In genomic region chr15:86503413-86503812, GRCm38 (mm10) we compare ENCODE assay signal across 21 mouse cellular contexts.
DNase-seq lines count a peak whose midpoint lies in the region; ATAC-seq and TF ChIP-seq lines count a peak whose summit lies in the region.
"Had no signal": no experiment of that assay in that cellular context is flagged by ENCODE, and none has a peak within 500 bp of the region (broad histone marks: within the 10 kb centered on the region; RNA-seq: fewer than 3 reads in every experiment).

No protein-coding gene starts in this region.

- whole genome bisulfite sequencing in hindbrain, embryonic 10.5 days: 84% methylated on average over 10 of the region's 10 CpGs
- 64% methylated on average over 10 of the region's 10 CpGs for WGBS in hindbrain, postnatal 0 days
- 86% methylated on average over 10 of the region's 10 CpGs for WGBS in midbrain, embryonic 11.5 days
- WGBS in midbrain, embryonic 16.5 days: 77% methylated on average over 10 of the region's 10 CpGs

- no peak overlapping the region for H3K9ac ChIP-seq in hindbrain, postnatal 0 days (replicated peaks; ENCODE audit: low read length)
- H3K9ac ChIP-seq in midbrain, embryonic 11.5 days (ENCODE audit: low read length): no peak overlapping the region
- H3K9ac ChIP-seq in midbrain, embryonic 16.5 days (ENCODE audit: low read depth, low read length): no peak overlapping the region
- H3K9ac ChIP-seq: embryonic facial prominence, embryonic 13.5 days; heart, embryonic 12.5 days; limb, embryonic 12.5 days; liver, embryonic 14.5 days; lung, embryonic 15.5 days; neural tube, embryonic 13.5 days had no signal

- H3K4me1 ChIP-seq in hindbrain, embryonic 10.5 days (replicated peaks): peaks cover 1% of the 10 kb centered on the region; the same call in 1 of the 2 replicates
- H3K4me1 ChIP-seq in hindbrain, postnatal 0 days (ENCODE audit: insufficient read depth, low read length): no peaks in the 10 kb centered on the region
- H3K4me1 ChIP-seq in midbrain, embryonic 11.5 days (ENCODE audit: control insufficient read depth, insufficient read depth, low read length): no peaks in the 10 kb centered on the region
- H3K4me1 ChIP-seq in midbrain, embryonic 16.5 days (ENCODE audit: control insufficient read depth, insufficient read depth, low read length): peaks cover 3% of the 10 kb centered on the region; the same call in 1 of the 2 replicates
- H3K4me1 ChIP-seq: embryonic facial prominence, embryonic 13.5 days; heart, embryonic 12.5 days; limb, embryonic 12.5 days; lung, embryonic 15.5 days had no signal

- no peak for TF ChIP-seq CTCF in hindbrain, postnatal 0 days (IDR thresholded peaks at IDR 0.05; ENCODE audit: low read depth)

- no peak overlapping the region for H3K27ac ChIP-seq in hindbrain, embryonic 10.5 days
- H3K27ac ChIP-seq in hindbrain, postnatal 0 days: no peak overlapping the region
- no peak overlapping the region for H3K27ac ChIP-seq in midbrain, embryonic 11.5 days (ENCODE audit: low read depth, low read length)
- no peak overlapping the region for H3K27ac ChIP-seq in midbrain, embryonic 16.5 days (ENCODE audit: low read length)
- H3K27ac ChIP-seq: embryonic facial prominence, embryonic 13.5 days; limb, embryonic 12.5 days; liver, embryonic 14.5 days; lung, embryonic 15.5 days; neural tube, embryonic 13.5 days had no signal

- no peak for ATAC-seq in hindbrain, postnatal 0 days
- no peak for ATAC-seq in midbrain, embryonic 11.5 days (ENCODE audit: low FRiP score)
- no peak for ATAC-seq in midbrain, embryonic 16.5 days
- ATAC-seq: forebrain, embryonic 16.5 days; inflammation-experienced regulatory T-cells, adult 6 months had no signal

- H3K9me3 ChIP-seq in hindbrain, embryonic 10.5 days: no peaks in the 10 kb centered on the region
- no peaks in the 10 kb centered on the region for H3K9me3 ChIP-seq in hindbrain, postnatal 0 days (ENCODE audit: low read length)
- H3K9me3 ChIP-seq in midbrain, embryonic 11.5 days (ENCODE audit: control insufficient read depth, low read length): no peaks in the 10 kb centered on the region
- no peaks in the 10 kb centered on the region for H3K9me3 ChIP-seq in midbrain, embryonic 16.5 days (replicated peaks; ENCODE audit: control insufficient read depth, low read length, poor library complexity, severe bottlenecking)
- H3K9me3 ChIP-seq: embryonic facial prominence, embryonic 13.5 days; heart, embryonic 12.5 days; limb, embryonic 12.5 days; lung, embryonic 15.5 days; neural tube, embryonic 13.5 days had no signal

- no peak overlapping the region for H3K4me3 ChIP-seq in hindbrain, embryonic 10.5 days
- no peak overlapping the region for H3K4me3 ChIP-seq in hindbrain, postnatal 0 days (ENCODE audit: low read length)
- no peak overlapping the region for H3K4me3 ChIP-seq in midbrain, embryonic 11.5 days (ENCODE audit: low read depth, low read length)
- H3K4me3 ChIP-seq in midbrain, embryonic 16.5 days (ENCODE audit: low read depth, low read length): no peak overlapping the region
- H3K4me3 ChIP-seq: embryonic facial prominence, embryonic 13.5 days; heart, embryonic 12.5 days; limb, embryonic 12.5 days; lung, embryonic 15.5 days; neural tube, embryonic 13.5 days had no signal

- H3K27me3 ChIP-seq in hindbrain, embryonic 10.5 days (ENCODE audit: insufficient read depth, poor library complexity, severe bottlenecking): no peaks in the 10 kb centered on the region
- no peaks in the 10 kb centered on the region for H3K27me3 ChIP-seq in hindbrain, postnatal 0 days (ENCODE audit: insufficient read depth, low read length)
- H3K27me3 ChIP-seq in midbrain, embryonic 11.5 days (ENCODE audit: control insufficient read depth, insufficient read depth, low read length): no peaks in the 10 kb centered on the region
- H3K27me3 ChIP-seq in midbrain, embryonic 16.5 days (ENCODE audit: control insufficient read depth, insufficient read depth, low read depth, low read length): no peaks in the 10 kb centered on the region
- H3K27me3 ChIP-seq: embryonic facial prominence, embryonic 13.5 days; limb, embryonic 12.5 days; lung, embryonic 15.5 days; neural tube, embryonic 13.5 days had no signal

- no peaks in the 10 kb centered on the region for H3K36me3 ChIP-seq in hindbrain, embryonic 10.5 days
- H3K36me3 ChIP-seq in hindbrain, postnatal 0 days (ENCODE audit: insufficient read depth, low read length): no peaks in the 10 kb centered on the region
- no peaks in the 10 kb centered on the region for H3K36me3 ChIP-seq in midbrain, embryonic 11.5 days (ENCODE audit: control insufficient read depth, insufficient read depth, low read length)
- no peaks in the 10 kb centered on the region for H3K36me3 ChIP-seq in midbrain, embryonic 16.5 days (ENCODE audit: control insufficient read depth, insufficient read depth, low read length)
- H3K36me3 ChIP-seq: embryonic facial prominence, embryonic 13.5 days; heart, embryonic 12.5 days; limb, embryonic 12.5 days; lung, embryonic 15.5 days; neural tube, embryonic 13.5 days had no signal

- H3K4me2 ChIP-seq in hindbrain, postnatal 0 days (ENCODE audit: low read depth, low read length): no peak overlapping the region
- H3K4me2 ChIP-seq in midbrain, embryonic 11.5 days: no peak overlapping the region
- H3K4me2 ChIP-seq in midbrain, embryonic 16.5 days (ENCODE audit: low read length): no peak overlapping the region
- H3K4me2 ChIP-seq: embryonic facial prominence, embryonic 13.5 days; heart, embryonic 12.5 days; limb, embryonic 12.5 days; lung, embryonic 15.5 days; neural tube, embryonic 13.5 days had no signal

- peak; percentile 1 for DNase-seq in hindbrain, embryonic 10.5 days (ENCODE audit: low spot score)
- no peak for DNase-seq in hindbrain, postnatal 0 days (ENCODE audit: low spot score)
- peak; percentile 56 for DNase-seq in midbrain, embryonic 11.5 days (ENCODE audit: low spot score, missing footprints)
- peak; percentile 12 for DNase-seq in urinary bladder, adult 2 months (ENCODE audit: low spot score)
- no peak for DNase-seq in urinary bladder, postnatal 14 days (ENCODE audit: low spot score)
- DNase-seq in layer of hippocampus, adult 18-20 months (ENCODE audit: low spot score in 2 of 2): no peak
- DNase-seq: adrenal gland, postnatal 36 days; kidney, adult 9 months; kidney, postnatal 36 days; layer of hippocampus, adult 9-11 months; thymus, adult 18-20 months; thymus, postnatal 4 days had no signal

Comparison
In these comparisons a context has a peak if more than half of its experiments do, and no peak if none do; other contexts are left out.
1. DNase-seq: peak in hindbrain, embryonic 10.5 days (single experiment), midbrain, embryonic 11.5 days (single experiment) and urinary bladder, adult 2 months (single experiment); none in hindbrain, postnatal 0 days (single experiment), urinary bladder, postnatal 14 days (single experiment) and layer of hippocampus, adult 18-20 months (0 of 2).